Comparison of ENCODE assay signal across 7 mouse cellular contexts in genomic region chr1:164796471-164796870, GRCm38 (mm10). TPM values are rescaled to one million over a fixed set of nuclear protein-coding genes. Genes with fewer than 3 reads are reported as not detected.
A peak's percentile ranks its signal among the peaks of the same experiment; 100 is the strongest.
DNase-seq lines count a peak whose midpoint lies in the region; ATAC-seq lines count a peak whose summit lies in the region.

Dpt (plus strand) TSS chr1:164796644.

- peak; percentile 64; the same call in 1 of the 2 replicates for ATAC-seq in lung, embryonic 15.5 days (ENCODE audit: borderline replicate concordance, extremely low read depth, low FRiP score, low TSS enrichment)

- no peaks in the 10 kb centered on the region for H3K9me3 ChIP-seq in lung, embryonic 15.5 days

- no peak within 1 kb of the TSS for H3K9ac ChIP-seq in lung, embryonic 15.5 days

- 0 out of 2 replicates have a peak within 1 kb of the TSS, but pooled peaks have one; percentile 12 for H3K4me3 ChIP-seq in lung, embryonic 15.5 days

- peak; percentile 81 for DNase-seq in 3T3-L1 (ENCODE audit: low read depth, low spot score)
- DNase-seq in adrenal gland, postnatal 10 days = peak; percentile 38
- no peak for DNase-seq in gonadal fat pad, adult 2 months (ENCODE audit: low read depth)
- no peak for DNase-seq in layer of hippocampus, postnatal 14 days (ENCODE audit: low spot score in 2 of 2)
- no peak for DNase-seq in left cerebral cortex, adult 11 months (ENCODE audit: low spot score)
- no peak for DNase-seq in layer of hippocampus, adult 18-20 months (ENCODE audit: low spot score in 2 of 2)

- WGBS in lung, embryonic 15.5 days = 79% methylated on average over 8 of the region's 8 CpGs

- no peak within 1 kb of the TSS for H3K27ac ChIP-seq in lung, embryonic 15.5 days

- H3K27me3 ChIP-seq in lung, embryonic 15.5 days = no peaks in the 10 kb centered on the region

- no peaks in the 10 kb centered on the region for H3K36me3 ChIP-seq in lung, embryonic 15.5 days

- no peaks in the 10 kb centered on the region for H3K4me1 ChIP-seq in lung, embryonic 15.5 days

- 0 out of 2 replicates have a peak within 1 kb of the TSS, but pooled peaks have one; percentile 12 for H3K4me2 ChIP-seq in lung, embryonic 15.5 days

RNA-seq across cellular contexts. Expression of gene Dpt, which starts in this region (rescaled TPM):
- 10 to 100 TPM; 73.5 to 90.4 TPM for total RNA-seq in adrenal gland, postnatal 10 days (2021)
- polyA plus RNA-seq in gonadal fat pad, adult 2 months (2012; rRNA removed) = 114 and 212 TPM in 2 replicates
- 15.1 and 19.8 TPM in 2 replicates for polyA plus RNA-seq in lung, embryonic 15.5 days (2015; fragmentation: Nextera tagmentation; extraction: Ambion mirVana)
- total RNA-seq in layer of hippocampus, postnatal 14 days (2021) = under 1 TPM; 0.44 to 0.64 TPM
- total RNA-seq in layer of hippocampus, adult 18-20 months (2021) = not detected

Comparison
In these comparisons a context has a peak if more than half of its experiments do, and no peak if none do; other contexts are left out.
1. RNA of gene Dpt (total RNA-seq): 73.5 to 90.4 TPM in adrenal gland, postnatal 10 days; 0.44 to 0.64 TPM in layer of hippocampus, postnatal 14 days and not detected in layer of hippocampus, adult 18-20 months; every median in the first group is over 10 times any median in the second.
2. DNase-seq: peak in 3T3-L1 (single experiment) and adrenal gland, postnatal 10 days (single experiment); none in gonadal fat pad, adult 2 months (single experiment), layer of hippocampus, postnatal 14 days (0 of 2), left cerebral cortex, adult 11 months (single experiment) and layer of hippocampus, adult 18-20 months (0 of 2).